Mouse (Mus musculus) thymus, adult 2 months (tissue): ENCODE data around the gene Baz2a.

ENCODE experiments used
- CTCF ChIP-seq: fragments of 200-500 bp; IDR thresholded peaks from 2 replicates; pipeline ENCODE4 v1.5.1; 2012; ENCODE audit warnings: mild to moderate bottlenecking, control low read depth, low read length, moderate library complexity, borderline replicate concordance; ENCODE audit not compliant: control insufficient read depth, poor library complexity, insufficient read depth; ENCODE audit errors: extremely low read depth
- POLR2A ChIP-seq: fragments of 200-500 bp; IDR thresholded peaks from 2 replicates; pipeline ENCODE4 v1.6.1; 2012; ENCODE audit warnings: mild to moderate bottlenecking, low read length, control low read depth, moderate library complexity; ENCODE audit not compliant: control insufficient read depth, poor library complexity, insufficient read depth; ENCODE audit errors: extremely low read depth

- TF ChIP-seq CTCF = no peak
- no peak for TF ChIP-seq POLR2A
Observed at GRCm38 (mm10) chr10:128080496-128080895, 10.9 kb upstream of the Baz2a start.
